Mouse (Mus musculus): ENCODE data around the gene Snai3.

- TF ChIP-seq POLR2AphosphoS2 (IDR thresholded peaks at IDR 0.05; ENCODE audit: insufficient read length, low read depth), result peak; percentile 83
- TF ChIP-seq TCF12 (IDR thresholded peaks at IDR 0.05; ENCODE audit: insufficient read depth, poor library complexity, severe bottlenecking), result no peak
- peak; percentile 92 for TF ChIP-seq POLR2A (IDR thresholded peaks at IDR 0.05; ENCODE audit: insufficient read length, low read depth)
- no peak for TF ChIP-seq MAX (IDR thresholded peaks at IDR 0.05; ENCODE audit: low read depth)
- TF ChIP-seq E2F4 (IDR thresholded peaks at IDR 0.05; ENCODE audit: insufficient read depth), result peak; percentile 6
- no peak for TF ChIP-seq CEBPB (IDR thresholded peaks at IDR 0.05; ENCODE audit: insufficient read depth, poor library complexity, severe bottlenecking)
- no peak for TF ChIP-seq USF1 (IDR thresholded peaks at IDR 0.05; ENCODE audit: low read depth)
- no peak for TF ChIP-seq REST (IDR thresholded peaks at IDR 0.05; ENCODE audit: insufficient read depth, insufficient read length)
- peak; percentile 93 for TF ChIP-seq SRF (IDR thresholded peaks at IDR 0.05; ENCODE audit: control insufficient read depth, insufficient read length, low read depth)
- TF ChIP-seq MYOD1 (IDR thresholded peaks at IDR 0.05; ENCODE audit: control insufficient read depth in 1 of 3, insufficient read length in 2 of 3, low read depth in 2 of 3), result peak in 2 of 3 experiments; percentile 3 to 6
- peak in 1 of 3 experiments; percentile 46 for TF ChIP-seq MYOG (IDR thresholded peaks at IDR 0.05; ENCODE audit: control insufficient read depth in 1 of 3, insufficient read depth in 1 of 3, insufficient read length in 2 of 3, low read depth in 2 of 3)
Observed at GRCm38 (mm10) chr8:122475580-122476320, 15.2 kb upstream of the Snai3 start, which contains the start of the genes Rnf166 and Ctu2.
